9 mouse cellular contexts compared by ENCODE assay signal in genomic region chr9:25655767-25656513, GRCm38 (mm10).
A peak's percentile ranks its signal among the peaks of the same experiment; 100 is the strongest.
DNase-seq lines count a peak whose midpoint lies in the region; ATAC-seq and TF ChIP-seq lines count a peak whose summit lies in the region.
"Had no signal": no experiment of that assay in that cellular context is flagged by ENCODE, and none has a peak within 500 bp of the region (broad histone marks: within the 10 kb centered on the region; RNA-seq: fewer than 3 reads in every experiment).

No protein-coding gene starts in this region.

- 11% methylated on average over 3 of the region's 3 CpGs for WGBS in liver, adult 2 months
- 8% methylated on average over 3 of the region's 3 CpGs for WGBS in liver, embryonic 11.5 days
- WGBS in embryonic facial prominence, embryonic 14.5 days: 1% methylated on average over 3 of the region's 3 CpGs
- WGBS in limb, embryonic 11.5 days: 11% methylated on average over 3 of the region's 3 CpGs
- 2% methylated on average over 3 of the region's 3 CpGs for WGBS in neural tube, embryonic 15.5 days

- no peak overlapping the region for H3K27ac ChIP-seq in liver, adult 2 months (replicated peaks; ENCODE audit: insufficient read depth, low read depth, low read length)
- H3K27ac ChIP-seq in liver, embryonic 11.5 days (ENCODE audit: low read depth, low read length): no peak overlapping the region
- no peak overlapping the region for H3K27ac ChIP-seq in embryonic facial prominence, embryonic 14.5 days (replicated peaks; ENCODE audit: low read depth, low read length)
- H3K27ac ChIP-seq in limb, embryonic 11.5 days (replicated peaks; ENCODE audit: low read depth, low read length): no peak overlapping the region
- no peak overlapping the region for H3K27ac ChIP-seq in neural tube, embryonic 15.5 days (replicated peaks)

- no peak for TF ChIP-seq CTCF in liver, adult 2 months (IDR thresholded peaks at IDR 0.05; ENCODE audit: low read depth, low read length)

- no peak overlapping the region for H3K9ac ChIP-seq in liver, adult 2 months (ENCODE audit: low read depth, low read length)
- H3K9ac ChIP-seq in liver, embryonic 11.5 days (ENCODE audit: low read depth, low read length): no peak overlapping the region
- H3K9ac ChIP-seq in embryonic facial prominence, embryonic 14.5 days (ENCODE audit: low read depth, low read length): no peak overlapping the region
- no peak overlapping the region for H3K9ac ChIP-seq in limb, embryonic 11.5 days (ENCODE audit: low read length)
- H3K9ac ChIP-seq in neural tube, embryonic 15.5 days (replicated peaks): no peak overlapping the region

- H3K4me1 ChIP-seq in liver, adult 2 months (ENCODE audit: control insufficient read depth, insufficient read depth, low read length): no peaks in the 10 kb centered on the region
- no peaks in the 10 kb centered on the region for H3K4me1 ChIP-seq in liver, embryonic 11.5 days (replicated peaks; ENCODE audit: control insufficient read depth, insufficient read depth, low read length)
- no peaks in the 10 kb centered on the region for H3K4me1 ChIP-seq in embryonic facial prominence, embryonic 14.5 days (ENCODE audit: control insufficient read depth, insufficient read depth, low read length)
- H3K4me1 ChIP-seq in limb, embryonic 11.5 days (ENCODE audit: control insufficient read depth, insufficient read depth, low read length): no peaks in the 10 kb centered on the region
- H3K4me1 ChIP-seq in neural tube, embryonic 15.5 days: no peaks in the 10 kb centered on the region

- ATAC-seq in liver, embryonic 11.5 days (replicated peaks; ENCODE audit: low FRiP score): no peak
- peak; percentile 60; the same call in 1 of the 2 replicates for ATAC-seq in embryonic facial prominence, embryonic 14.5 days (ENCODE audit: low read depth)
- ATAC-seq in limb, embryonic 11.5 days (ENCODE audit: insufficient number of reproducible peaks, low FRiP score, low TSS enrichment, low read depth): no peak
- peak; percentile 91 for ATAC-seq in neural tube, embryonic 15.5 days (ENCODE audit: low FRiP score)

- no peaks in the 10 kb centered on the region for H3K36me3 ChIP-seq in liver, adult 2 months (ENCODE audit: control insufficient read depth, insufficient read depth, low read length)
- no peaks in the 10 kb centered on the region for H3K36me3 ChIP-seq in liver, embryonic 11.5 days (ENCODE audit: control insufficient read depth, insufficient read depth, low read length)
- no peaks in the 10 kb centered on the region for H3K36me3 ChIP-seq in embryonic facial prominence, embryonic 14.5 days (ENCODE audit: control insufficient read depth, insufficient read depth, low read length)
- H3K36me3 ChIP-seq in limb, embryonic 11.5 days (ENCODE audit: control insufficient read depth, insufficient read depth, low read length): no peaks in the 10 kb centered on the region
- H3K36me3 ChIP-seq in neural tube, embryonic 15.5 days: no peaks in the 10 kb centered on the region

- H3K4me3 ChIP-seq in liver, adult 2 months (ENCODE audit: insufficient read depth, low read depth, low read length): no peak overlapping the region
- no peak overlapping the region for H3K4me3 ChIP-seq in liver, embryonic 11.5 days (ENCODE audit: low read depth, low read length)
- H3K4me3 ChIP-seq in embryonic facial prominence, embryonic 14.5 days (ENCODE audit: low read depth, low read length): no peak overlapping the region
- H3K4me3 ChIP-seq in limb, embryonic 11.5 days (ENCODE audit: low read depth, low read length): no peak overlapping the region
- H3K4me3 ChIP-seq in neural tube, embryonic 15.5 days (replicated peaks): no peak overlapping the region
- H3K4me3 ChIP-seq: erythroblast, embryonic 14.5 days had no signal

- no peaks in the 10 kb centered on the region for H3K79me2 ChIP-seq in liver, adult 2 months (ENCODE audit: control insufficient read depth, insufficient read depth, low read length)

- TF ChIP-seq POLR2A in liver, adult 2 months (IDR thresholded peaks at IDR 0.05; ENCODE audit: extremely low read depth, insufficient read depth, low read length): no peak

- no peaks in the 10 kb centered on the region for H3K27me3 ChIP-seq in liver, adult 2 months (ENCODE audit: control insufficient read depth, insufficient read depth, low read length)
- no peaks in the 10 kb centered on the region for H3K27me3 ChIP-seq in liver, embryonic 11.5 days (replicated peaks; ENCODE audit: control insufficient read depth, insufficient read depth, low read length)
- H3K27me3 ChIP-seq in embryonic facial prominence, embryonic 14.5 days (replicated peaks; ENCODE audit: control insufficient read depth, insufficient read depth, low read length): no peaks in the 10 kb centered on the region; the same call in 1 of the 2 replicates
- no peaks in the 10 kb centered on the region for H3K27me3 ChIP-seq in limb, embryonic 11.5 days (ENCODE audit: control insufficient read depth, insufficient read depth, low read length)
- H3K27me3 ChIP-seq in neural tube, embryonic 15.5 days (replicated peaks): no peaks in the 10 kb centered on the region

- H3K4me2 ChIP-seq in liver, embryonic 11.5 days: no peak overlapping the region
- H3K4me2 ChIP-seq in embryonic facial prominence, embryonic 14.5 days (ENCODE audit: low read depth, low read length): no peak overlapping the region
- H3K4me2 ChIP-seq in limb, embryonic 11.5 days (ENCODE audit: low read depth, severe bottlenecking): no peak overlapping the region
- H3K4me2 ChIP-seq in neural tube, embryonic 15.5 days: no peak overlapping the region

- no peaks in the 10 kb centered on the region for H3K9me3 ChIP-seq in liver, embryonic 11.5 days (ENCODE audit: control insufficient read depth, low read length)
- no peaks in the 10 kb centered on the region for H3K9me3 ChIP-seq in embryonic facial prominence, embryonic 14.5 days (ENCODE audit: control insufficient read depth, low read length)
- H3K9me3 ChIP-seq in limb, embryonic 11.5 days (ENCODE audit: control insufficient read depth, low read length): no peaks in the 10 kb centered on the region
- H3K9me3 ChIP-seq in neural tube, embryonic 15.5 days (replicated peaks): no peaks in the 10 kb centered on the region

- peak; percentile 32 for DNase-seq in liver, adult 2 months (ENCODE audit: extremely low read depth, low read depth, low spot score)
- no peak for DNase-seq in liver, embryonic 11.5 days (ENCODE audit: low spot score)
- DNase-seq in adrenal gland, postnatal 10 days: peak; percentile 57
- DNase-seq in embryonic facial prominence, embryonic 14.5 days (ENCODE audit: low spot score): peak; percentile 83
- peak; percentile 44 for DNase-seq in hindlimb bud, embryonic 11.5 days (ENCODE audit: extremely low spot score, low read depth, low spot score)
- DNase-seq in limb, embryonic 11.5 days (ENCODE audit: low spot score): peak; percentile 60
- DNase-seq in urinary bladder, postnatal 4 days (ENCODE audit: low spot score in 2 of 2): no peak

Comparison
In these comparisons a context has a peak if more than half of its experiments do, and no peak if none do; other contexts are left out.
1. DNase-seq: peak in liver, adult 2 months (single experiment), adrenal gland, postnatal 10 days (single experiment), embryonic facial prominence, embryonic 14.5 days (single experiment), hindlimb bud, embryonic 11.5 days (single experiment) and limb, embryonic 11.5 days (single experiment); none in liver, embryonic 11.5 days (single experiment) and urinary bladder, postnatal 4 days (0 of 2).
2. ATAC-seq: peak in embryonic facial prominence, embryonic 14.5 days (single experiment) and neural tube, embryonic 15.5 days (single experiment); none in liver, embryonic 11.5 days (single experiment) and limb, embryonic 11.5 days (single experiment).